30 mouse cellular contexts compared by ENCODE assay signal in the genomic region with DNA sequence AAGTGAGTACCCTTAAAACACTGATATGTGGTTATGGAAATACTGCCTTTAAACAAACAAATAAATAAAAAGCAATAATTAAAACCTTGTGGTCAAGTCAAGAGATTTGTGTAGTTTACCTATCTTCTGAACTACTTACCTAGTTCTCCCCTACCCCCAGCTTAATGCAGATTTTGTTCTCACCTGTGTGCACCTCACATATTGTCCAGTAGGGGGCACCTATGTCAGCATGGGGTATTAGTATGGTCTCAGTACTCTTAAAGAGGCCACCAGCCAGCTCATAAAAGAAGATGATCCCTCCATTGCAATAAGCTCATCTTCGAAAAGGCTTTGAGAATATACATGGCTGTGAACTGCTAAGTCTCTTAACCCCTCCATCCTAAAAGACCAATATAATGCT.
DNase-seq lines count a peak whose midpoint lies in the region; ATAC-seq and TF ChIP-seq lines count a peak whose summit lies in the region.
"Had no signal": no experiment of that assay in that cellular context is flagged by ENCODE, and none has a peak within 500 bp of the region (broad histone marks: within the 10 kb centered on the region; RNA-seq: fewer than 3 reads in every experiment).

No protein-coding gene starts in this region.

- H3K4me3 ChIP-seq in heart, adult 2 months: no peak overlapping the region
- no peak overlapping the region for H3K4me3 ChIP-seq in liver, embryonic 14.5 days (ENCODE audit: insufficient read depth in 1 of 2, low read depth in 2 of 2, low read length in 2 of 2)
- H3K4me3 ChIP-seq in E14TG2a.4 (replicated peaks; ENCODE audit: low read length): no peak overlapping the region
- H3K4me3 ChIP-seq: embryonic facial prominence, embryonic 10.5 days; embryonic facial prominence, embryonic 15.5 days; forebrain, embryonic 12.5 days; hindbrain, embryonic 10.5 days; hindbrain, embryonic 15.5 days; limb, embryonic 13.5 days; liver, embryonic 13.5 days; lung, embryonic 15.5 days; stomach, embryonic 15.5 days had no signal

- no peak for DNase-seq in heart, adult 2 months
- DNase-seq in heart, adult 11 months: no peak
- DNase-seq in liver, embryonic 14.5 days (ENCODE audit: low read depth in 3 of 3, low spot score in 3 of 3): no peak
- DNase-seq in liver: no peak
- peak; percentile 35 for DNase-seq in ZHBTc4 (ENCODE audit: low read depth, low spot score)
- DNase-seq in cerebellum, postnatal 14 days: no peak
- DNase-seq: adrenal gland, adult 2 months; adrenal gland, postnatal 36 days; cerebellum, adult 2 months; cerebellum, postnatal 25 days; heart, postnatal 14 days; kidney, adult 2 months; kidney, postnatal 10 days; liver, embryonic 13.5 days; midbrain, embryonic 14.5 days; right cerebral cortex, postnatal 25 days; thymus, postnatal 14 days had no signal

- no peak for TF ChIP-seq POLR2A in heart, adult 2 months (IDR thresholded peaks at IDR 0.05; ENCODE audit: insufficient read depth, low read depth, low read length)

- H3K9ac ChIP-seq in heart, adult 2 months (ENCODE audit: low read depth, low read length): no peak overlapping the region
- no peak overlapping the region for H3K9ac ChIP-seq in liver, embryonic 14.5 days (replicated peaks)
- H3K9ac ChIP-seq: embryonic facial prominence, embryonic 15.5 days; forebrain, embryonic 12.5 days; hindbrain, embryonic 15.5 days; limb, embryonic 13.5 days; liver, embryonic 13.5 days; lung, embryonic 15.5 days; stomach, embryonic 15.5 days had no signal

- H3K36me3 ChIP-seq in heart, adult 2 months (ENCODE audit: control insufficient read depth, insufficient read depth, low read length): peaks cover 4% of the 10 kb centered on the region
- H3K36me3 ChIP-seq in liver, embryonic 14.5 days (replicated peaks; ENCODE audit: control insufficient read depth, insufficient read depth, low read depth): no peaks in the 10 kb centered on the region
- no peaks in the 10 kb centered on the region for H3K36me3 ChIP-seq in E14TG2a.4 (ENCODE audit: insufficient read depth, low read length)
- H3K36me3 ChIP-seq: embryonic facial prominence, embryonic 10.5 days; embryonic facial prominence, embryonic 15.5 days; forebrain, embryonic 12.5 days; G1E; hindbrain, embryonic 10.5 days; hindbrain, embryonic 15.5 days; limb, embryonic 13.5 days; liver, embryonic 13.5 days; lung, embryonic 15.5 days; stomach, embryonic 15.5 days had no signal

- 0 out of 2 replicates have a peak, but pooled peaks cover 1% of the 10 kb centered on the region for H3K79me2 ChIP-seq in heart, adult 2 months (replicated peaks; ENCODE audit: control insufficient read depth, insufficient read depth, low read length)

- ATAC-seq in liver, embryonic 14.5 days (ENCODE audit: insufficient read depth): no peak
- ATAC-seq in frontal cortex, adult (ENCODE audit: low TSS enrichment): no peak
- ATAC-seq: inflammation-experienced regulatory T-cells, adult 6 months had no signal

- no peak overlapping the region for H3K4me2 ChIP-seq in liver, embryonic 14.5 days (ENCODE audit: low read depth)
- H3K4me2 ChIP-seq: embryonic facial prominence, embryonic 15.5 days; forebrain, embryonic 12.5 days; hindbrain, embryonic 15.5 days; limb, embryonic 13.5 days; liver, embryonic 13.5 days; lung, embryonic 15.5 days; stomach, embryonic 15.5 days had no signal

- no peaks in the 10 kb centered on the region for H3K27me3 ChIP-seq in heart, adult 2 months (ENCODE audit: control insufficient read depth, insufficient read depth, low read length)
- H3K27me3 ChIP-seq in liver, embryonic 14.5 days (ENCODE audit: control insufficient read depth, insufficient read depth, low read length): no peaks in the 10 kb centered on the region
- no peaks in the 10 kb centered on the region for H3K27me3 ChIP-seq in E14TG2a.4 (ENCODE audit: insufficient read depth, low read length)
- H3K27me3 ChIP-seq: embryonic facial prominence, embryonic 15.5 days; forebrain, embryonic 12.5 days; hindbrain, embryonic 15.5 days; liver, embryonic 13.5 days; lung, embryonic 15.5 days; stomach, embryonic 15.5 days had no signal

- intact Hi-C loops in heart, adult 2 months (cut with DNase I): loop anchor here (2.0 kb wide), 1 partner anchor 93 kb away; the partner anchor contains the start of gene Plekhg1

- TF ChIP-seq EP300 in heart, adult 2 months (IDR thresholded peaks at IDR 0.05; ENCODE audit: insufficient read depth, low read depth, low read length): no peak
- no peak for TF ChIP-seq EP300 in liver, embryonic 14.5 days (IDR thresholded peaks at IDR 0.05; ENCODE audit: low read depth)

- H3K9me3 ChIP-seq in liver, embryonic 14.5 days (ENCODE audit: control insufficient read depth, low read length): no peaks in the 10 kb centered on the region
- no peaks in the 10 kb centered on the region for H3K9me3 ChIP-seq in E14TG2a.4 (ENCODE audit: low read length)
- H3K9me3 ChIP-seq: embryonic facial prominence, embryonic 10.5 days; embryonic facial prominence, embryonic 15.5 days; forebrain, embryonic 12.5 days; G1E; hindbrain, embryonic 10.5 days; hindbrain, embryonic 15.5 days; limb, embryonic 13.5 days; liver, embryonic 13.5 days; lung, embryonic 15.5 days; stomach, embryonic 15.5 days had no signal

- peaks cover 19% of the 10 kb centered on the region for H3K4me1 ChIP-seq in heart, adult 2 months (ENCODE audit: control insufficient read depth, insufficient read depth, low read length)
- no peaks in the 10 kb centered on the region for H3K4me1 ChIP-seq in liver, embryonic 14.5 days (replicated peaks; ENCODE audit: control insufficient read depth in 2 of 2, insufficient read depth in 2 of 2, low read length in 1 of 2)
- H3K4me1 ChIP-seq in E14TG2a.4 (replicated peaks; ENCODE audit: low read depth, low read length): peaks cover 5% of the 10 kb centered on the region
- H3K4me1 ChIP-seq: liver, embryonic 13.5 days had no signal

- 100% methylated on average over 1 of the region's 1 CpGs for WGBS in heart, adult 2 months
- 61% methylated on average over 1 of the region's 1 CpGs for WGBS in liver, embryonic 14.5 days (ENCODE audit: insufficient replicate concordance)

- TF ChIP-seq CTCF in heart, adult 2 months (IDR thresholded peaks at IDR 0.05): peak; percentile 55
- peak; percentile 30; the same call in 1 of the 2 replicates for TF ChIP-seq CTCF in liver, embryonic 14.5 days (IDR thresholded peaks at IDR 0.05; ENCODE audit: low read depth)
- peak; percentile 52 for TF ChIP-seq CTCF in E14TG2a.4 (conservative IDR thresholded peaks at IDR 0.05; ENCODE audit: low read length)

- peak overlapping the region; percentile 85 for H3K27ac ChIP-seq in heart, adult 2 months
- H3K27ac ChIP-seq in liver, embryonic 14.5 days: no peak overlapping the region
- H3K27ac ChIP-seq: embryonic facial prominence, embryonic 10.5 days; embryonic facial prominence, embryonic 15.5 days; forebrain, embryonic 12.5 days; hindbrain, embryonic 10.5 days; hindbrain, embryonic 15.5 days; limb, embryonic 13.5 days; liver, embryonic 13.5 days; lung, embryonic 15.5 days; macrophage; stomach, embryonic 15.5 days had no signal
